23 mouse cellular contexts compared by ENCODE assay signal in genomic region chr1:167487933-167488332, GRCm38 (mm10). TPM values are rescaled to one million over a fixed set of nuclear protein-coding genes. Genes with fewer than 3 reads are reported as not detected.
A peak's percentile ranks its signal among the peaks of the same experiment; 100 is the strongest.
DNase-seq lines count a peak whose midpoint lies in the region; ATAC-seq lines count a peak whose summit lies in the region.
"Had no signal": no experiment of that assay in that cellular context is flagged by ENCODE, and none has a peak within 500 bp of the region (broad histone marks: within the 10 kb centered on the region; RNA-seq: fewer than 3 reads in every experiment).

No protein-coding gene starts in this region.

- H3K4me3 ChIP-seq in lung, embryonic 16.5 days (ENCODE audit: low read length): no peak overlapping the region
- H3K4me3 ChIP-seq: embryonic facial prominence, embryonic 13.5 days; embryonic facial prominence, embryonic 15.5 days; erythroblast, embryonic 14.5 days; forebrain, embryonic 10.5 days; forebrain, embryonic 12.5 days had no signal

- H3K36me3 ChIP-seq in lung, embryonic 16.5 days (ENCODE audit: control insufficient read depth, insufficient read depth, low read length): no peaks in the 10 kb centered on the region
- H3K36me3 ChIP-seq: embryonic facial prominence, embryonic 13.5 days; embryonic facial prominence, embryonic 15.5 days; forebrain, embryonic 10.5 days; forebrain, embryonic 12.5 days had no signal

- H3K4me1 ChIP-seq in lung, embryonic 16.5 days (replicated peaks; ENCODE audit: control insufficient read depth, insufficient read depth, low read length): no peaks in the 10 kb centered on the region
- H3K4me1 ChIP-seq: embryonic facial prominence, embryonic 13.5 days; embryonic facial prominence, embryonic 15.5 days; forebrain, embryonic 10.5 days; forebrain, embryonic 12.5 days had no signal

- DNase-seq in lung, postnatal 25 days (ENCODE audit: low spot score): no peak
- DNase-seq in lung, postnatal 10 days: peak; percentile 1
- no peak for DNase-seq in lung, postnatal 14 days
- DNase-seq: adrenal gland, adult 2 months; adrenal gland, postnatal 10 days; adrenal gland, postnatal 25 days; cerebellum, adult 11 months; cerebellum, adult 18-20 months; cerebellum, adult 8-10 months; cerebellum, adult 9-11 months; cerebellum, postnatal 14 days; cerebellum, postnatal 36 days had no signal

- no peak overlapping the region for H3K9ac ChIP-seq in lung, embryonic 16.5 days (ENCODE audit: low read length)
- H3K9ac ChIP-seq: embryonic facial prominence, embryonic 13.5 days; embryonic facial prominence, embryonic 15.5 days; forebrain, embryonic 12.5 days had no signal

- 60% methylated on average over 5 of the region's 5 CpGs for WGBS in lung, embryonic 16.5 days

- no peak overlapping the region for H3K27ac ChIP-seq in lung, embryonic 16.5 days (ENCODE audit: low read length)
- H3K27ac ChIP-seq: embryonic facial prominence, embryonic 13.5 days; embryonic facial prominence, embryonic 15.5 days; forebrain, embryonic 10.5 days; forebrain, embryonic 12.5 days had no signal

- no peak overlapping the region for H3K4me2 ChIP-seq in lung, embryonic 16.5 days (ENCODE audit: low read depth, low read length)
- H3K4me2 ChIP-seq: embryonic facial prominence, embryonic 13.5 days; embryonic facial prominence, embryonic 15.5 days; forebrain, embryonic 12.5 days had no signal

- ATAC-seq in lung, embryonic 16.5 days (ENCODE audit: low read depth): peak; percentile 64; the same call in 1 of the 2 replicates
- ATAC-seq: forebrain, embryonic 14.5 days; forebrain, embryonic 16.5 days had no signal

- no peaks in the 10 kb centered on the region for H3K27me3 ChIP-seq in lung, embryonic 16.5 days (ENCODE audit: control insufficient read depth, insufficient read depth, low read depth, low read length)
- H3K27me3 ChIP-seq: embryonic facial prominence, embryonic 13.5 days; embryonic facial prominence, embryonic 15.5 days; forebrain, embryonic 12.5 days had no signal

- H3K9me3 ChIP-seq in lung, embryonic 16.5 days (ENCODE audit: control insufficient read depth, low read length): no peaks in the 10 kb centered on the region
- H3K9me3 ChIP-seq: embryonic facial prominence, embryonic 13.5 days; embryonic facial prominence, embryonic 15.5 days; forebrain, embryonic 10.5 days; forebrain, embryonic 12.5 days had no signal

RNA-seq across cellular contexts. Expression of gene Lrrc52, which starts 21.4 kb away (rescaled TPM):
- 0.53 and 0.62 TPM in 2 replicates for polyA plus RNA-seq in lung, embryonic 16.5 days (2015; fragmentation: Nextera tagmentation; extraction: Ambion mirVana)
- polyA plus RNA-seq: adrenal gland, adult 2 months; brain, embryonic 14.5 days; C2C12; embryonic facial prominence, embryonic 11.5 days; embryonic facial prominence, embryonic 13.5 days; embryonic facial prominence, embryonic 15.5 days; erythroblast, embryonic 14.5 days; forebrain, embryonic 10.5 days; forebrain, embryonic 12.5 days; forebrain, embryonic 14.5 days; forebrain, embryonic 16.5 days had no signal
